Mouse (Mus musculus) adrenal gland, postnatal 4 days (tissue): ENCODE measurements around the gene Gtf2ird2. TPM values are rescaled to one million over a fixed set of nuclear protein-coding genes. Genes with fewer than 3 reads are reported as not detected.

ENCODE experiments used
- DNase-seq, 2 experiments: peaks; one replicate each; pipeline ENCODE4 v3.0.0; 2021 to 2022; ENCODE audit warnings: low spot score in 2 of 2, mixed read lengths in 2 of 2
- total RNA-seq, 2 experiments: library from RNA; stranded (reverse); gene quantifications; 2 replicates each; pipeline ENCODE4 v1.2.3; 2021

Gtf2ird2 gene
- total RNA-seq, 2 experiments from 2014 or later: 13.9 to 15.9 TPM

- no peak for DNase-seq
These were observed 82.1 kb downstream of the Gtf2ird2 start for GRCm38 (mm10) chr5:134265890-134266289.

- no peak for DNase-seq
These were observed 82.6 kb downstream of the Gtf2ird2 start for GRCm38 (mm10) chr5:134266404-134266803.

- DNase-seq: no peak
These were observed 84.9 kb downstream of the Gtf2ird2 start for GRCm38 (mm10) chr5:134268751-134269150.

- DNase-seq: no peak
These were observed 85.9 kb downstream of the Gtf2ird2 start for GRCm38 (mm10) chr5:134269751-134270150.

- no peak for DNase-seq
These were observed 86.7 kb downstream of the Gtf2ird2 start for GRCm38 (mm10) chr5:134270566-134270965.

- no peak for DNase-seq
These were observed 87.6 kb downstream of the Gtf2ird2 start for GRCm38 (mm10) chr5:134271421-134271820.

- DNase-seq: no peak
These were observed 88.9 kb downstream of the Gtf2ird2 start for GRCm38 (mm10) chr5:134272761-134273160.

- no peak for DNase-seq
These were observed 89.9 kb downstream of the Gtf2ird2 start for GRCm38 (mm10) chr5:134273761-134274160.

Other genes with a start within 250 kb of the Gtf2ird2 start
- gene Castor2, start 84.3 kb upstream of the Gtf2ird2 start, total RNA-seq: 10 to 100 TPM; 16.6 to 23.7 TPM
- 10 to 100 TPM; 33.0 to 35.6 TPM for gene Rcc1l, start 7.2 kb upstream of the Gtf2ird2 start, total RNA-seq
- gene Ncf1, start 45.6 kb downstream of the Gtf2ird2 start, total RNA-seq: 10 to 100 TPM in 1 of 2 experiments, 1 to 10 TPM in 1; 5.2 to 10.3 TPM
- 100 to 1,000 TPM; 266 to 270 TPM for gene Gtf2i, start 130.7 kb downstream of the Gtf2ird2 start, total RNA-seq